Mouse (Mus musculus) brown adipose tissue, adult 24 weeks (tissue): ENCODE data around the gene Kazn. TPM values are rescaled to one million over a fixed set of nuclear protein-coding genes. Genes with fewer than 3 reads are reported as not detected.

Source experiments
- H3K27ac ChIP-seq: fragments of 200-500 bp; replicated peaks from 2 replicates; pipeline ENCODE4 v1.5.1; 2012; ENCODE audit warnings: low read depth, mild to moderate bottlenecking, low read length
- H3K4me1 ChIP-seq: fragments of 200-500 bp; 2 replicates; pipeline ENCODE4 v1.6.1; 2012; ENCODE audit warnings: low read length, mixed read lengths; ENCODE audit not compliant: control insufficient read depth, insufficient read depth, insufficient read length
- H3K4me3 ChIP-seq: fragments of 200-500 bp; 2 replicates; pipeline ENCODE4 v1.5.1; 2012; ENCODE audit warnings: low read depth, mild to moderate bottlenecking, low read length, moderate library complexity; ENCODE audit not compliant: insufficient read depth
- polyA plus RNA-seq: library from polyadenylated mRNA; stranded (reverse); fragments of >200 nt; gene quantifications from 2 replicates; pipeline ENCODE4 v1.2.4, GENCODE M21; 2012; ENCODE audit not compliant: missing spikeins, insufficient read depth, insufficient read length

Gene Kazn
- polyA plus RNA-seq, 1 experiment, result 0.79 TPM

DNA sequence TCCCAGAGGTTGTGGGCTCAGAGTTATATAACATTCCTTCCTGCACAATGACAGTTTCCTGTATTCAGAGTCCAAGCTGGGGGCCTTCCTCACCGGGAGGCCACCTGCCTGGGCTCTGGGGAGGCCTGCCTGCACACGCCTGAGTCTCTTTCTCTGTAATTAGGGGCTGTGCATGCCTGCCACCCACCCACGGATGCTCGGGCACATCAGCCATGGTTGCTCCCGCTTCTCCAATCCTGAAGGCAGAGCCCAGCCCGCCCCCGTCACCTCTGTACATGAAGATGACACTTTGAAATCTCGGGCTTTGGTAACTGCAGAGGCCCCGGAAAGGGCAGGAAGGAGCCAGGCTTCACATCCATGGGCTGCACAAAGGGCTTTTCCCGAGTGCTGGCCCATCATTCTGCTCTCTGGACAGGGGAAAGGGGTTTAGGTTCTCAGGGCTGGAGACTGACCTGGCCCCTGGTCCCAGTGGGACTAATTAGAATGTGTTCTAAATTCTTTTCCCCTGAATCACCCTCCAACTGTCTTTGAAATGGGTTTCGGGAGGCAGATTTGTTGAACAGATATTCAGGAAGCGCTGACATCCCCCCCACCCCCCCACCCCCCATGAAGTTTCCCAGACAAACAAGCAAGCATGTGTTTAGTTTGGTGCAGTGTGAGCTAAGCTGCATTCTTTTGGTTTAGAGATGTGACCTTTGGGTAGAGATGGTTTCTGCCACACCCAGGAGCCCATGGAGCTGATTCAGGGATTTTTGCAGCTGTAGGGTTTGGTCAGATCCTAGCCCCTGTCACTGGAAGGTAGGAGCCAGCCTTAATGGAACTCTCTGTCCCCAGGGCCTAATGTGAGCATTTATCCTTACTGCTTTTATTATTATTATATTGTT lies 12.5 kb upstream of the Kazn start:
- peaks cover 2% of the 10 kb centered on the region; the same call in 1 of the 2 replicates for H3K4me1 ChIP-seq
- H3K27ac ChIP-seq, result no peak overlapping the region
- H3K4me3 ChIP-seq, result no peak overlapping the region

DNA sequence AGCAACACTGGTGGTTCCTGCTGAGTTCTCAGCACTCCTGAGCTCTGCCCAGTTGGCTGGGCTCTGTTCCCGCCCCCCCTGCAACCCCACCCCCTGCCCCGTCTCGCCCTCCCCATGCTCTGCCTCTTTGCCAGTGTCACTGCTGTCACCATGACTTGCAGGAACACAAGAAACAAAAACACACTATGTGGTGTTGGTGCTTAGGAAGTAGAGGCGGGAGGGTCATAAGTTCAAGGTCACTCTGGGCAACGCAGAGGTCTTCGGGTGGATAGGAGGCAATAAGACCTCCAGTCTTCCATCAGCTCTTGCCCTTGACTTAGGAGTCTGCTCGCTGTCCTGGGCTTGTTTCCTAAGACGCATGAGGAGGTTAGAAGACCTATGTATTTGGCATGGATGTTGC lies 10.9 kb upstream of the Kazn start:
- peaks cover 2% of the 10 kb centered on the region; the same call in 1 of the 2 replicates for H3K4me1 ChIP-seq
- H3K4me3 ChIP-seq, result no peak overlapping the region
- H3K27ac ChIP-seq, result no peak overlapping the region

DNA sequence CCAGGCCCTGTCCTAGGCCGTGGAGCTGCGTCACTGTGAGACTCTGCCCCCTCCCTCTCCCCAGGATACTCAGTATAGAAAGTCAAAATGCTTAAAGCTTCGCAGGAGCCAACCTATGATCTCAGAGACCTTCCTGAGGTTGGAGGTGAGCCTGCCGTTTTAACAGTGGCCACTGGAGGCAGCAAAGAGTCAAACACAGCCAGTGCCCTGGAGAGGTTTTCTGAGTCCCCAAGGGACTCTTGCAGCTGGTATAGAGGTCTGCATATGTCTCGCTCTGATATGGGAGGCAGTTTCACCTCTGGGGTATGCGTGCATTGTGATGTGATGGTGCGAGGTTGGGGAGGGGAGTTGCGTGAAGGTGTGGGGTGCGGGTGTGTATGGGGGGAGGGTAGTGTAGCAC lies 10.2 kb upstream of the Kazn start:
- Histone ChIP-seq H3K4me1 (peaks cover 2% of the 10 kb centered on the region; the same call in 1 of the 2 replicates), H3K4me3 (no peak overlapping the region), H3K27ac (no peak overlapping the region)

DNA sequence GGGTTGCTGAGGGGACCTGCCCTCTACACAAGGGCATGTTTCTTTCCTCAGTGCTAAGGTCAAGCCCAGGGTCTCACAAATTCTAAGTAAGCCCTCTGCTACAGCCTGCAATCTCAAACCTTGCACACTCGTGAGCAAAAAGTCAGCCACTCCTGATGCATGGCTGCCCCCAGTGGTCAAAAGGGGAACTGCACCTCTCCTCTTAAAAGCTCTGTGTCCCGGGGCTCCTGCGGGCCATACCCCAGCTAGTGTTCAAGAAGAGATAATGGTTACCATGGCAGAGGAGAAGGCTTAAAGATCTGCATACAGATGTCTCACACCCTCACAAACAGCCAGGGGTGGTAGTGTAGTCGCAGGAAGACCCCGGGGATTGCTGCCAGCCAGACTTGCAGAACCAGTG lies 9.2 kb upstream of the Kazn start:
- peaks cover 2% of the 10 kb centered on the region; the same call in 1 of the 2 replicates for H3K4me1 ChIP-seq

DNA sequence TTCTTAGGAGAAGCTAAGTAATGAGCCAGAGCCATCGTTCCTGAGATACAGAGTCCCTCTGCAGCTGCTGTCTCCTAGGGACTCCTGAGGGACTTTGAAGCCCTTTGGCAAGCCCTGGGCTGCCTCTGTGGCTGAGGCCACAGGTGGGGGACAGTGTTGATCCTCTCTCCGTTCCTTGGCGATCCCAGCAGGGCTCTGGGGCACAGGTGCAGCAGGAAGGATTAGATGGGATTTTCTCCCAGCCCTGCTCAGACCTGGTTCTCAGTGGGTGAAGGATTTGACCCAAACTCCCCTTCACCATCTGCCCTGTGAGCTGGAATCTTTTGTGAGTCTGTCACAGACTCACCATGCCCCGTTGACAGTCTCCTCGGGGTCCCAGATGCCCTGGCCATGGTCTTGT lies 7.5 kb upstream of the Kazn start:
- no peak overlapping the region for H3K27ac ChIP-seq
- peaks cover 2% of the 10 kb centered on the region; the same call in 1 of the 2 replicates for H3K4me1 ChIP-seq
- no peak overlapping the region for H3K4me3 ChIP-seq

More for the DNA sequence above, 9.2 kb upstream of the Kazn start:
- H3K27ac ChIP-seq, result no peak overlapping the region
- no peak overlapping the region for H3K4me3 ChIP-seq

DNA sequence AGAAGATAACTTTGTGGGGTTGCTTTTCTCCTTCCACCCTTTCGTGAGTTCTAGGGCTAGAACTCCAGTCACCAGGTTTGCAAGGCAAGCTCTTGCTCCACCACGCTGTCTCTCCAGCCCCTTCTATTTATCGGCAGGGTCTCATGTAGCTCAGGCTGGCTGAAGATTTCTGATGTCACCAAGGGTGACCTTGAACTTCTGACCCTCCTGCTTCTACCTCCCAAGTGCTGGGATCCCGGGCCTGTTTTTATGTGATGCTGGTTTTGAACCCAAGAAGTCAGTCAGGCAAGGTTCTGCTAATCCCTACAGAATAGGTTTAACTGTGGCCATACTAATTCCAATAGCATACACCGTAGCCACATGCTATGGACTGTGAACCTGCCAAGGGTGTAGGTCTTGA lies 5.4 kb upstream of the Kazn start:
- Histone ChIP-seq H3K27ac (no peak overlapping the region), H3K4me1 (no peaks in the 10 kb centered on the region), H3K4me3 (no peak overlapping the region)

DNA sequence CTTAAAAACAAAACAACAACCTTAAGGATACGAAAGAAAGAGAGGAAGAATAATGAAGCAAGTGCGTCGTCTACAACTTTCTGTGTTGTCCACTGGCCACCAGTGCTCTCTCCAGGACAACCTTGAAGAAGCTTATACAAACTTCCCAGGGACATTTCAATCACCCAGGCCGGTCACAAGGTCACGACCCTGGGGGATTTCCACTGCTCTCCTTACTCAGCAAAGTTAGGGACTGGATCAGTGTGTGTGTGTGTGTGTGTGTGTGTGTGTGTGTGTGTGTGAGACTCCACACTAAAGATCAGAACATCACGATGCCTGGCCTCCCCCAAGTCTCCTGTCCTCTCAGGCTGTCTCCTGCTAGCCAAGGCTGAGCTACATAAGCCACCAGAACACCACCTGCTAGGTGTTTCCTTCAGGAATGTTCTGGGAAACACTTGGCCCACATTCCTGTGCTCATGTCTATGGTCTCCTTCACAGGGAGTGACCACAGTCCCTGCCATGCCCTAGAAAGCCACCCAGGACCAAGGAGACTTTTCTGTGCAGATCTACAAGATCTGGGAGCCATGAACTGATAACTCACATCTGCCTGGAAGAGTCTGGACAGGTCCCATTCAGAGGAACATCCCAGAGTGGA lies 3.7 kb upstream of the Kazn start:
- Histone ChIP-seq H3K4me3 (no peak overlapping the region), H3K27ac (no peak overlapping the region), H3K4me1 (no peaks in the 10 kb centered on the region; the same call in 1 of the 2 replicates)

DNA sequence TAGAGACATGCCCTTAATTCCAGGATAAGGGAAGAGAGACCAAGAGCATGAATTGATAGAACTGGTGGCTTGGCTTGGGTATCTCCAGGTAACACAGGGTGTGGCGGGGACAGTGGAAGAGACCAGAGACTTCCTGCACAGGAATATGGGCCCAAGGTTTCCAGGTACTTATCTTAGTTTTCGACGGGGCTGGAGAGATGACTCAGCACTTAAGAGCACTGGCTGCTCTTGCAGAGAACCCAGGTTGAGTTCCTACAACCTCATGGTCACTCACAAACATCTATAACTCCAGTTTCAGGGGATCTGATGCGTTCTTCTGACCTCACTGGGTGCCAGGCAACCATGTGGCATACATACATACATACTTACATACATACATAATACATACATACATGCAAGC lies 3.0 kb upstream of the Kazn start:
- Histone ChIP-seq H3K27ac (no peak overlapping the region), H3K4me1 (peaks cover 3% of the 10 kb centered on the region)

DNA sequence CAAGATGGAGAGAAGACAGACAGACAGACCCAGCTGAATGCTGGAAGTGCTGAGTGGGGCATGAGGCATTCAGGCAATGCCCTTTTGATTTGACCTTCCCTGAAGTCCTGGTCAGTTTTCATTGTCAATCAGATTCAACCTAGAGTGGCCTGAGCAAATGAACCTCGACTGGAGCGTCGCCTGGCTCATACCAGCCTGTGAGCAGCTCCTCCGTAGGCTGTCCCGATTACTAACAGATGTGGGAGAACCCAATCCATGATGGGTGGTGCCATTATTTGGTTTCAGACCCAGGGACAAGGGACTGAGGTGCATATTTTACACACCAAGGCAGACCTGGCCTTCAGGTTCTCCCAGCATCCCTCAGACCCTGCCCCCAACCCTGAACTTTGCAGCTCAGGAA lies 1.7 kb upstream of the Kazn start:
- no peak overlapping the region for H3K27ac ChIP-seq
- H3K4me1 ChIP-seq, result peaks cover 3% of the 10 kb centered on the region
- H3K4me3 ChIP-seq, result no peak overlapping the region

More for the DNA sequence above, 3.0 kb upstream of the Kazn start:
- no peak overlapping the region for H3K4me3 ChIP-seq

DNA sequence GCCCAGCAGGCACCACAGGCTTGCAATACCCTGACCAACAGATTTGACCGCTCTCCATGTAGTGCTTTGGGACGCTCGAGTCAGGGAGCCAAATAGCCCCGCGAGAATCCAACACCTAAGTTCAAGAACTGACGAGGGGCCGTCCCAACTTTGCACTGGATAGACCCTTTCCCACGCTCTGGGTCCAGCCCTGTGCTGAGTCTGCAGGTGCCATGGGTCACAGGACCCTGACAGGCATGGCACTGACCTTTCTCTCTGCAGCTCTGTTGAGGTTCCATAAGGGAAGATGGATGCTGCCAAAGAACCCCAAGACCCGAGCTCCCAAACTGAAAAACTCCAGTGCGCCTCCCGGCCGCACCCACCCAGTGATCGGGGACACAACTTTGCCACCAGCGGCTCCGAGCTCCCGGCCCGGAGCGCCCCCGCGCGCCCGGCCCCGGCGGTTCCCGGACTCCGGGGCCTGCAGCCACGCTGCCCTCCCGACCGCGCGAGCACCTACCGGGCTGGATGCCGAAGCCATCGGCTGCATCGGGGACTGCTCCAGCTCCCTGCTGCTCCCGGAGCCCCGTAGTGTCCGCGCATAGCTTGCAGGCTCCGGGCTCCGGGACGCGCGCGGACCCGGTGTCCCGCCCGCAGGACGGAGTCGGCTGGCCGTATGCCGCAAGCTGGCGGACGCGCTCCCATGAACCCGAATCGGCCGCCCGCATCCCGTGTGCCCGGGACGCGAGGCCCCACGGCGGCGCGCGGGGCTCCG lies 538 bp downstream of the Kazn start:
- Histone ChIP-seq H3K4me3 (peak overlapping the region; percentile 70), H3K27ac (no peak overlapping the region), H3K4me1 (peaks cover 12% of the 10 kb centered on the region)

DNA sequence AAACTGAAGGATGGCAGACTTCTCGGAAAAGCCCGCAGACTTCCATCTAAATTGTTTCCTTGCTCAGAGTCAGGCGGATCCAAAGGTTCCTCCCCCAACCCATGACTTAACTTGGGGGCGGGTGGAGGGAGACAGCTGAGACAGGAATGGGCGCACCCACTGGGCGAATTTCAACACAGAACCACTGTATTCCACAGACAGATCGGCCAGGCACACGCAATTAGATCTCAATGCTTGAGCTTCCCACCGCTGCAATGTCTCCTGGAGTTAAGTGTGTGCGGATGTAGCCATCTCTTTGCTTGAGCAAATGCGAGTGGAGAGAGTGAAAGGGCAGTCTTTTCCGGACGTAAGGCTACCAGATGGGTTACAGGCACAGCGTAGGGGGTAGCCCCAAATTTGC lies 1.2 kb downstream of the Kazn start:
- Histone ChIP-seq H3K4me1 (peaks cover 12% of the 10 kb centered on the region), H3K4me3 (peak overlapping the region; percentile 70), H3K27ac (no peak overlapping the region)

DNA sequence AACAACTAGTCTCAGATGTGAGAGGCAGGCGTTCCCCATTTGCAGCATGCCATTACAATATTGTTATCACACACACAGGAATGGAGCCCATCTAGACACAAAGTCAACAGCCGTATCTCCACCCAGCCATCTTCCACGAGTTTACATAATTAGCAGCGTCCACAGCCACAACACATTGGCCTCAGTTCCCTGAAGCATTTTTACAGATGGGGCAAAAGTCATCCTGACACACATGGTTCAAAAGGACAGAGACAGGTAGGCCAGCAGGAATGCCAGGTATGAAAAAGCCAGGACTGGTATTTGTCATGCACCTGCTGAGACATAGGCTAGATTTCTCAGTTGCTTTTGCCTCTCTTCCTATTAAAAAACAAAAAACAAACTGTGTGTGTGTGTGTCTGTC lies 2.5 kb downstream of the Kazn start:
- no peak overlapping the region for H3K4me3 ChIP-seq
- peaks cover 12% of the 10 kb centered on the region for H3K4me1 ChIP-seq
- no peak overlapping the region for H3K27ac ChIP-seq

DNA sequence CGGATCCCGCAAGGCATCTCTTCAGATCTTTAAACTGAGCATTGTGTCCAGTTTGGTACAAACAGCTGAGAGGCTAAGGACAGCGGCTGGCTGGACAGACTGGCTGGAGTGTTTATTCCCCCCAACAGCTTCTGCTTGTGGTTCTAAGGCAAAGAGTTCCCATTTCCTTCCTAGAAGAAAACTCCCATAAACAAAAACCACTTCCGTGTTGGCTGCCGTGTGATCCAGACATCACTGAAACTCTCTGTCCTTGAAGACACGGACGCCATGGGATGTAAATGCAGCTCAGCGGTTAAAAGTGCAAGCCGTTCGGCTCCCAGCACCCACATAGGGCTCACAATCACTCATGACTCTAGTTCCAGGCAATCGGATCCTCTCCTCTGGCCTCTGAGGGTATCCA lies 3.8 kb downstream of the Kazn start:
- H3K4me1 ChIP-seq, result peaks cover 12% of the 10 kb centered on the region
- H3K27ac ChIP-seq, result no peak overlapping the region
- H3K4me3 ChIP-seq, result no peak overlapping the region

DNA sequence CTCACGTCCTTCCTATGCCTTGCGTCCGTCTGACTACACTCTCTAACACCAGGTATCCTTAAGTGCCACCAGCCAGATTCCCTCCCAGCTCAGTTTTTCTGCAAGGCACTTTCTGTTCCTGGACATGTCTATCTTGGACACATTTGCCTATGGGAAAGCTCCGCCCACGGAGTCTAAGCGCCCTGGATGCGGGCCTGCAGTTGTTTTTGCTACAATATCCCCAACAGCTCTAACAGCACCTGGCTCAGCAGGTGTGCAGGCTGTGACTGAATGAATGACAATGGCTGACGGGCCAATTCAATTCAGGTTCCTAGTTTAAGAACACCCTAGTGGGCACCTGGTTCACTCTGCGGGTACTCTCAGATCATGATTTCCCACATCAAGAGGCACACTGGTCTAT lies 4.4 kb downstream of the Kazn start:
- peaks cover 12% of the 10 kb centered on the region for H3K4me1 ChIP-seq
- H3K4me3 ChIP-seq, result no peak overlapping the region
- no peak overlapping the region for H3K27ac ChIP-seq
